Mouse (Mus musculus): ENCODE results near the gene Myrip.

DNA sequence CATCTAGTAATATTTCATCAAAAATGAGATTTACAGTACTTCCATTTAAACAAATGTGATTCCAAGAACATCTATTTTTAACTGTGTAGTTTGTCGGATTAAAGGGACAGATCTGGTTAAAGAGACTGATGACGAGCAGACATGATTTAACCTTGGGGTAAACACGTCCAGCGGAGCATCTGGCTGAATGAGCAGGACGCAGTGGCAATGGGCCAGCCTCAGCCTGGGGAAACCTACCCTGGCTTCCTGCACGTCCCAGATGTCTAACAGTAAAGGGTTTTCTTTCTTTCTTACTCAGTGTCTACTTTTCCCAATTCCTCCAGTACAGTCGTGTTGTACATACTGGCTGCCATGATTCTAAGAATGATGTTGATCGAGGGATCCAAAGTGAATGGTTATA, 185.8 kb downstream of the Myrip start:
- TF ChIP-seq POLR2A (IDR thresholded peaks at IDR 0.05; ENCODE audit: extremely low read depth, insufficient read depth, low read length), result no peak
- no peak for TF ChIP-seq CTCF (IDR thresholded peaks at IDR 0.05; ENCODE audit: extremely low read depth, insufficient read depth, low read length)

Measured in cortical plate, adult 2 months (tissue).